Mouse (Mus musculus): ENCODE results near the gene Elovl2. TPM values are rescaled to one million over a fixed set of nuclear protein-coding genes. Genes with fewer than 3 reads are reported as not detected.

Gene Elovl2
- polyA plus RNA-seq, 1 experiment from 2014 or later, result 48.9 TPM

- H3K4me1 ChIP-seq (ENCODE audit: control insufficient read depth, insufficient read depth, low read length), result no peaks in the 10 kb centered on the region
- 66% methylated on average over 6 of the region's 6 CpGs for WGBS
- no peak overlapping the region for H3K4me2 ChIP-seq (ENCODE audit: low read depth)
- H3K4me3 ChIP-seq (ENCODE audit: low read depth, low read length), result no peak overlapping the region
- no peak overlapping the region for H3K27ac ChIP-seq (ENCODE audit: low read depth, low read length)
- H3K9ac ChIP-seq (ENCODE audit: low read length), result no peak overlapping the region
- H3K27me3 ChIP-seq (ENCODE audit: control insufficient read depth, insufficient read depth, low read length), result no peaks in the 10 kb centered on the region
- ATAC-seq (ENCODE audit: insufficient read depth, low FRiP score, low TSS enrichment), result no peak
- no peaks in the 10 kb centered on the region for H3K9me3 ChIP-seq (ENCODE audit: control insufficient read depth, low read length)
- DNase-seq (ENCODE audit: low spot score), result no peak
- no peaks in the 10 kb centered on the region for H3K36me3 ChIP-seq (ENCODE audit: control insufficient read depth, insufficient read depth, low read length)
Measured at GRCm38 (mm10) chr13:41145433-41145970, 74.7 kb downstream of the Elovl2 start.

GRCm38 (mm10) chr13:41134901-41135300 is 85.3 kb downstream of the Elovl2 start:
- no peak overlapping the region for H3K4me3 ChIP-seq (ENCODE audit: low read depth, low read length)
- H3K36me3 ChIP-seq (ENCODE audit: control insufficient read depth, insufficient read depth, low read length), result no peaks in the 10 kb centered on the region
- 12% methylated on average over 6 of the region's 6 CpGs for whole genome bisulfite sequencing
- DNase-seq (ENCODE audit: low spot score) (peak; percentile 70), ATAC-seq (ENCODE audit: insufficient read depth, low FRiP score, low TSS enrichment) (no peak)
- no peaks in the 10 kb centered on the region for H3K27me3 ChIP-seq (ENCODE audit: control insufficient read depth, insufficient read depth, low read length)
- no peak overlapping the region for H3K27ac ChIP-seq (ENCODE audit: low read depth, low read length)
- no peaks in the 10 kb centered on the region for H3K4me1 ChIP-seq (ENCODE audit: control insufficient read depth, insufficient read depth, low read length)
- no peak overlapping the region for H3K9ac ChIP-seq (ENCODE audit: low read length)
- no peak overlapping the region for H3K4me2 ChIP-seq (ENCODE audit: low read depth)
- no peaks in the 10 kb centered on the region for H3K9me3 ChIP-seq (ENCODE audit: control insufficient read depth, low read length)

Other genes with a start within 250 kb of the Elovl2 start
- 77.7 and 81.0 TPM in 2 replicates for gene Pak1ip1, start 219.4 kb downstream of the Elovl2 start, polyA plus RNA-seq (2014; fragmentation: Nextera tagmentation; extraction: Ambion mirVana)
- gene Tmem14c, start 204.1 kb downstream of the Elovl2 start, polyA plus RNA-seq (2014; fragmentation: Nextera tagmentation; extraction: Ambion mirVana), result 193 and 202 TPM in 2 replicates
- 0.39 and 0.76 TPM in 2 replicates for gene Mak, start 140.7 kb downstream of the Elovl2 start, polyA plus RNA-seq (2014; fragmentation: Nextera tagmentation; extraction: Ambion mirVana)
- gene Gcm2, start 109.4 kb downstream of the Elovl2 start, polyA plus RNA-seq (2014; fragmentation: Nextera tagmentation; extraction: Ambion mirVana), result 0.11 TPM in 1 of 2 replicates, not detected in the other
- not detected in 2 replicates for gene Sycp2l, start 106.1 kb downstream of the Elovl2 start, polyA plus RNA-seq (2014; fragmentation: Nextera tagmentation; extraction: Ambion mirVana)
- gene Smim13, start 29.4 kb upstream of the Elovl2 start, polyA plus RNA-seq (2014; fragmentation: Nextera tagmentation; extraction: Ambion mirVana), result 17.8 and 19.4 TPM in 2 replicates
- not detected in 2 replicates for gene Gm17364, start 53.6 kb upstream of the Elovl2 start, polyA plus RNA-seq (2014; fragmentation: Nextera tagmentation; extraction: Ambion mirVana)

All from neural tube, embryonic 11.5 days (tissue).